Mouse (Mus musculus) retina, postnatal 7 days (tissue): ENCODE measurements around the gene Blzf1.

ENCODE experiments used
- DNase-seq: peaks from one replicate; pipeline ENCODE4 v3.0.0-alpha.2; 2012; ENCODE audit warnings: low read depth, low spot score

Gene Blzf1

GRCm38 (mm10) chr1:164294071-164294470 is 13.2 kb downstream of the Blzf1 start:
- DNase-seq: no peak

GRCm38 (mm10) chr1:164292040-164292439 is 15.2 kb downstream of the Blzf1 start:
- DNase-seq: no peak

- DNase-seq: no peak
Measured at GRCm38 (mm10) chr1:164287406-164287805, 19.9 kb downstream of the Blzf1 start.

DNA sequence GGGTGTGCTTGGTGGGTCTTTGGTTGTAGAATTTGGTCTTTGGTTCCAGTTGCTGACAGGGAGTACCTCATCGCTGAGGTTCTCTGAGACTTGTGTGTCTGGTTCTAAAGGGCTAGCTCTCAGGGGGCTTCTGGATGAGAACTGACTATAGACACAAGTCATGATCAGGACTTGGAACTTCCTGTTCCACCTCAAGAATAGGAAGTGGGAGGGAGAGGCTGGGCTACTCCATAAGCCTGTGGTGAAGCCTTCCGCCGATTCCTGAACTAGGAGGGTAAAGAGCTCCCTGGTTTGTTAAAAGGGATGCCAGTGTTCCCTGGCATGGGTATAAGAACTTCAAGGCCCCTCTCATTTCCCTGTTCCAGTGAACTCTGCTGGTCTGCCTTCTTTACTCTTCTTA is 23.3 kb downstream of the Blzf1 start:
- DNase-seq: no peak

DNA sequence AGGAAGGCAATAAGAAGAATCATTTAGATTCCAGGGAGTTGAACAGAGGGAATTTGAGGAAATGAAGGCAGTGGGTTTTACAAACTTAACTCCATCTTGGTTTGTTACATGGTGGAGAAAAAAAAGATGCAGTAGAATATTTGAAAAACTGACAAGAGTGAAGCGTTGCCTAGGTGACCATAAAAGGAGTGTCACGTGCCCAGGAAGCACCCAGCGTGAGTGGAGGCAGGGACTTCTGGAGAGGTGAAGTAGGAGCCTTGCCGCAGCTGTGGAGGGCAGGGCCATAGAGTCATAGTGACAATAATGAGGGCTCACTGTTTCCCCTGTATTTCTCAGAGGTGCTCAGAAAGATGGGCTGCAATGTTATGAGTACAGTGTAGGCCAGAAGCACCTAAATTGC is 28.0 kb downstream of the Blzf1 start:
- DNase-seq: no peak

DNA sequence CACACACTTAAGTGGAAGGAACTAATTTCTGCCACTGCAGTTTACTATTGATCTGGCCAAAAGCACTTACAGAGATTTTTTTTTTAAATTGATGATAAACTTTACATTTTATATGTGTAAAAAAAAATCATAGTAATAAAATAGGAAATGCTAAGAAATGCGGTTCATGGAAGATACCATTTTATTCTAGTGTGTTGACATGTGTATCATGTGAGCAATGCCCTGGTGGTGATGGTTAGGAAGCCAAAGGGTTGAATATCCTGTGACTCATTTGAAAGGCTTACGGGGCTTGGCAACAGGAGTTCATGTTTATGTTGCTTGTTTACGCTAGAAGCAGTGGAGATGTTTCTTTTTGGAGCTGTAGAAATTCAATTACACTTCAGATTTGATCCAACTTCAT is 30.7 kb downstream of the Blzf1 start:
- no peak for DNase-seq

GRCm38 (mm10) chr1:164275455-164275954 is 31.8 kb downstream of the Blzf1 start, which contains the start of gene Ccdc181:
Ccdc181 (plus strand) TSS chr1:164275585.
- DNase-seq: peak; percentile 90

DNA sequence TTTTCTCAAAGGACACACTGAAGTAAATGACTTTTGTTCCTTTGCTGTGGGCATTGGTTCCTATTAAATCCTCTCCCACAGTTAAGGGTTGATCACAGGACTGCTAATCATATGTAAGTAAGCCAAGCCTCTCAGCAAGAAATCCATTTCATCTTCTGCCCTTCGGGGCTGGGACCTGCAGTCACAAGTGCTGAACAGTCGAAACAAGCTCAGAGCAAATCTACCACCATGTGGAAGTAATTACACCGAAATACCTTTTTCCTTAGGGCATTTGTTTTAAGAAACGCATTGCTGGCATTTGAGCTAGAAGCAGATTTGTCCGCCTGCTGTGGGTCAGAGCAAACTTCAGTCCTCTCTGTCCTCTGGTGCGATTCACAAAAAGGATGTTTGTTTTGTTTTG is 33.6 kb downstream of the Blzf1 start:
- DNase-seq: no peak

DNA sequence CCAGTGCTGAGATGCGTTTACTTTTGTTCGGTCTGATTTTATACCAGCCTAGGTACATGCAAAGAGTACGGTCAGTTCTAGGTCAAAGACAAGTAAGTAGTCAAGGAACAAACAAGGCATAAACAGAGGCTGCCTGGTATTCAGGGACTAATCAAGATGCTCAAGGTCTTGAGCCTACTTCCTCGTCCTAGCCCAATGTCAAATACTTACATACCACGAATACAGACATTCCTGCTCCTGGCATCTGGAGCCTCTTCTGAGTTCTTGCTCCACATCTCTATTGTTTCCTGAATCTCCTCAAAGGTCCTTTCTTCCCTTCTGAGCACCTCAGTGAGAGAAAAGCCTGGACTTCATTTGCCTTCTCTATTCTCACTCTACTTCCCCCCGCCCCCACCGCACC is 36.3 kb downstream of the Blzf1 start:
- no peak for DNase-seq

- no peak for DNase-seq
Measured at GRCm38 (mm10) chr1:164261553-164261952, 45.7 kb downstream of the Blzf1 start.

DNA sequence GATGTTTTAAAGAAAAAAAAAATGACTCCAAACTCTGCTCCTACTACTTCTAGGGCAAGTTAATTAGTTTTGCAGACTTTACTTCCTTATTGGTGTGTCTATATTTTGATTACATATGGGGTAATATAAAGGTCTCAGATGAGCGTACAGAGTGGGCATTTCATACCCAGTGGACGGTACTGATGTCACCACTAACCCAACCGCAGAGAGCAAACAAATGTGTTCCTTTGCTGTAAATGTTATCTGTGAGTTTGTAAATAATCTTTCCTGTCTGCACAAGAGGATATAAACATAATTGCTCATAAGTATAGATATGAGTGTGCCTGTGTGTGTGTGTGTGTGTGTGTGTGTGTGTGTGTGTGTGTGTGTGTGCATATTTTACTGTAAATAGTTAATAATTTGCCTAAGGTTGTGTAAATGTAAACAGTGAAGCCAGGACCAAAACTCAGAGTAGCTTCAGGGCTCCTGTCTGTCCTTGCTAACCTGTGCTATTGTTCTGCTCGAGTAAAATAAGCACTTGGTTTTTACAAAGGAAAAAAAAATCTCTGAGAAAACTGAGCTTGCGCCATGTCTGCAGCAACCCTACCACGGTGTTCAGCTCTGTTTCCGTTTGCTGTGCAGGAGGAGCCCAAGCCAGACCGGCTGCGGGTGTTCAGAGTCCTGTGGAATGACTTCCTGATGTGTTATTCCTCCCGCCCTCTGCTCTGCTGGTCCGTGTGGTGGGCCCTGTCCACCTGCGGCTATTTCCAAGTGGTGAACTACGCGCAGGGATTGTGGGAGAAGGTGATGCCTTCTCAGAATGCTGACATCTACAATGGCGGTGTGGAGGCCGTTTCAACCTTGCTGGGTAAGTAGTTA is 46.9 kb downstream of the Blzf1 start:
- DNase-seq: no peak

- DNase-seq: no peak
Measured at GRCm38 (mm10) chr1:164254836-164255235, 52.5 kb downstream of the Blzf1 start.

- DNase-seq: no peak
Measured at GRCm38 (mm10) chr1:164252551-164252950, 54.7 kb downstream of the Blzf1 start.

GRCm38 (mm10) chr1:164251438-164251837 is 55.9 kb downstream of the Blzf1 start:
- DNase-seq: no peak

- no peak for DNase-seq
Measured at GRCm38 (mm10) chr1:164250391-164251150, 56.7 kb downstream of the Blzf1 start.

GRCm38 (mm10) chr1:164249332-164249711 is 58.0 kb downstream of the Blzf1 start:
- peak; percentile 5 for DNase-seq

DNA sequence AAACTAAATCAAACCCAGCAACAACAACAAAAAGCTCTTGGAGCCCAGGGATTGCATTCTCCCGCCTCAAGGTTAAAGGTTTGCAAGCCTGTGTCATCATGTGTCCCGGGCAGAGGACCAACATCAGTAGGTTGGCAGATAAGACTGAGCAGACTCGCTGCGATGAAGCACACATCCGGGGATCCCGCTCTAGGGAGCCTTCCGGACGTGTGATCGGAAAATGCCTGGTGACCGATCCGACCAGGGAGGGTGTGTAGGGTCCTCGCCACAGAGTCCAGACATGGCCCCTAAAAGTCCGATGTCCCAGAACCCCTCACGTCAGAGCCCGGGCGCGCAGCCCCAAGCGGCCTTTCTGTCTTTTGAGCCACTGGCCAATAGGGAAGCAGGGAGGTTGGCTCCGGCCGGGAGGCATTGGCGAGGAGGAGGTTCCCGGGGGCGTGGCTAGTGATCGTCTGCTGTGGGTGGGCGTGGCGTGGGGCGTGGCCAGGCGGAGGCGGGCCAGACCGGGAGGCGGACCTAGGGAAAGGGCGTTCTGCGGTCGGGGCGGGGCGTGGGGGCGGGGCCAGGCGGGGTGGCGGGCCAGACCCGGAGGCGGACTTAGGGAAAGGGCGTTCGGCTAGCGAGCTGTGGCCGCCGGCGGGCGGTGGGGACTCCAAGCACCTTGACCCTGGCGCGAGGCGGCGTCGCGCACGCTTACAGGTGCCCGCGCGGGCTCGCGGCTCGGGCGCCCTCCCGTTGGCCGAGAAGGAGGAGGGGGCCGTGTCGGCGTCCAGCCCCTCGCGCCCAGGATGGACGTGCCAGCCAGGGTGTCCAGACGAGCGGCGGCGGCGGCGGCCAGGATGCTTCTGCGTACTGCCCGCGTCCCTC is 58.6 kb downstream of the Blzf1 start, which contains the start of gene Slc19a2:
Gene Slc19a2, plus strand, starts transcription at position 582 of the 867 bp plus-strand sequence.
- peak; percentile 94 for DNase-seq

- no peak for DNase-seq
Measured at GRCm38 (mm10) chr1:164247971-164248370, 59.3 kb downstream of the Blzf1 start.

GRCm38 (mm10) chr1:164247442-164247841 is 59.8 kb downstream of the Blzf1 start:
- no peak for DNase-seq

DNA sequence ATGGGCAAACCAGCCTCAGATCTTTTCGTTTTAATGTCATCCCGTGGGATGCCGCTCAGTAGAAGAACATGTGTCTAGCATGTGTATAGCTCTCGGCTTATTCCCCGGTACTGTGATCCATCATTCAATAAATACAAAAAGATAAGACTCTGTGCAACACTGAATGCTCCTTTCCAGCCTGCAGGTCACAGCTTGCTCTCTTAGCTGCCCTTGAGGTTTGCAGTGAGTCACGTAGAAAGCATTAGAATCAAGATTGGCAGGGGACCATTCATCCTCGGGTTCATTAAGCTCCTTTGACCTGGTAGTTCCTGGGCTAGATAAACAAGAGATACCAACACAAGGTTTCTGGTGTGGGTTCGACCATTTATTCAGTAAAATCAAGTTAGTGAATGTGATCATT is 64.5 kb downstream of the Blzf1 start:
- DNase-seq: no peak

DNA sequence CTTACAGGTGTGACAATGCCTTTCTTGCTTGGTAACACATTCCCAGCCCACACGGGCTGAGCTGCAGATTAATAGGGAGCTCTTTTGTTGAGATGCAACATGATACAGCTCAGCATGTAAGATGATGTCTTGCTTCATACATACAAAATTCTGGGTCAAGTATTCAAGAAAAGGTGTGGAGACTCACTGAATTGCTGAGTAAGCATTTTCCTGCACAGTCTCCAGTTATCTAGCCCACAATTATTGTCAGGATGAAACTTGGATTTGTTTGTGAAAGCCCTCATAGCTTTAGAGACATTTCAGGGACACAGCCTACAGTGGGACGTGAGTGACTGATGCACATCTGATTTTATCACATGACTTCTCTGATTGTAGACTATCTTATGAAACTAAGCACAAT is 65.8 kb downstream of the Blzf1 start:
- no peak for DNase-seq
